Mouse (Mus musculus): Measurements from ENCODE around the gene Tnrc6c. TPM values are rescaled to one million over a fixed set of nuclear protein-coding genes. Genes with fewer than 3 reads are reported as not detected.

Gene Tnrc6c
- total RNA-seq, 2 experiments from 2014 or later, result 15.0 to 19.6 TPM

- intact Hi-C loops (cut with DNase I), result no loop called here
- no peak for DNase-seq
Observed at GRCm38 (mm10) chr11:117630868-117631565, 23.1 kb upstream of the Tnrc6c start.

- DNase-seq, result no peak
- intact Hi-C loops (cut with DNase I), result no loop called here
Observed at GRCm38 (mm10) chr11:117633310-117633709, 20.8 kb upstream of the Tnrc6c start.

DNA sequence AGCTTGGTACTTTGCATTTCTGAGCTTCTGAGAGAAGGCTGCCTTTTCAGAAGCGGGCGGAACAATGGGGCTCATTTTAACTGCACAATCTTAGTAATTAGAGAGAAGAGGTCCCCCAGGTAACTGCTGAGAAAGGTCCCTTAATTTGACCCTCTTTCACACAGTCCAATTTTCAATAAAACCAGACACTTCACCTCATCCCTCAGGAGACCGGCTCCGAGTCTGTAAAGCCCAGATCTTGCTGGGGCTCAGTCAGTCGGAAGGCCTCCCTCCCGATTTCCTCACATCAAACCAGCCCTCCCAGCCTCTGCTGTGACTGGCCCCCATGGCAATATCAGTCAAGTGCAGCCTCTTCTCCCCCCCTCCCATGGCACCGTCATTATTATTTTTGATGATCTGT is 15.7 kb upstream of the Tnrc6c start:
- intact Hi-C loops (cut with DNase I), result no loop called here
- DNase-seq, result no peak

- intact Hi-C loops (cut with DNase I), result no loop called here
- no peak for DNase-seq
Observed at GRCm38 (mm10) chr11:117638809-117639208, 15.3 kb upstream of the Tnrc6c start.

DNA sequence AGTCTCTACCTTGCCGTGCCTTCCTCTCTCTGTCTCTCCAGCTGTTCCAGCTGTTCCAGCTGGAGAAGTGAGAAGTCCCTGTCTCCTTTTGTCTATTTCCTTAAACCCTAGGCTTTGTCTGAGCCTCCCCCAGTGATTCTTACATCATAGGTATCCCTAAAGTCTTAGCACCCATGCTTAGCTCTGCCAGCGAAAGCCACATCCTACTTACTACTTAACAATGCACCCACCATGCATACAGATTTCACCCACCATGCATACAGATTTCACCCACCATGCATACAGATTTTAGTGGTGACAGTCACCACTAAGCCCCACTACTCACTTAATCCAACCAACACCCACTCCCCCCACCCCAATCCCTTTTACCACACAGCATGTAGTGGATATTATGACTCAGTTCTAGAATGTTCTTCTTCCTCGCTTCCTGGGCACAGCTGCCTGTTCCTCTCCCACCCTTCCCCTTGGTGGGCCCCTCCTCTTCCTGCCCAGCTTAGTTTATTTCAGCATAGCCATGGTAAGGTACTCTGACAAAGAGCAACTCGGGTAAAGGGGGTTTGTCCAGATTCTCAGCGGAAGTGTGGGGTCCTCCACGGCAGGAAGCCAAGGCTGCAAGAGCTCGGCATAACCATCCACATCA is 14.6 kb upstream of the Tnrc6c start:
- DNase-seq, result no peak
- intact Hi-C loops (cut with DNase I), result no loop called here

DNA sequence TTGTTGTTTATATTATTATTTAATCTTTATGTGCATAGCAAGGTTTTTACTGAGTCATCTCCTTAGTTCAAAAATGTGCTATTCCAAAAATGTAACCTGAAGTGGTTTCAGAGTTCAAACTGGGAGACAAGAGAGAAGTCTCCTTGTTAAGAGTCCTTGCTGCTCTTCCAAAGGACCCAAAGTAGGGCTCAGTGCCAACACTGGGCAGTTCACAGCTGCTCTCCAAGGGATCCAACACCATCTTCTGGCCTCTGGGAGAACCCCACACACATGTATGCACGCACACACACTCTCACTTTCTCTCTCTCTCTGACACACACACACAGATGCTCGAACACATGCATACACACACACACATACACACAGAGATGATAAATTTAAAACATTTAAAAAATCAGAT is 11.9 kb upstream of the Tnrc6c start:
- no peak for DNase-seq
- intact Hi-C loops (cut with DNase I), result no loop called here

DNA sequence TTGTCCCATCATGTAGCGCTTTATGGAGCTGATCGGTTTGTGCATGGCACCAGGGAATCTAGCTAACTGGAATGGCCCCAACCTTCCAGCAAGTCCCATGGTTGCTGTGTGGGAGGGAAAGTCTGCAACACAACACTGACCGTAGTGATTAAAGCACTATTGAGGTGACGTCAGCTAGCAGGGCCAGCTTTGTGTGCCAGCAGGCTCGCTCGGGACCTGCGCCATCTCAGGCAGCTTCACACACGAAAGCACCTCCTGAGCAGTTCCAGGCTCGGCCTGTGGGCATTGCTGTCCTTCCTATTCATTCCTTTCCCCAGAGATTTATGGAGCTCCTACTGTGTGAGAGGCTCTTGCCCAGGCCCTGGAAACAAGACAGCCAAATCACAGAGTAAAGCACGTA is 10.8 kb upstream of the Tnrc6c start:
- no peak for DNase-seq
- intact Hi-C loops (cut with DNase I), result no loop called here

- DNase-seq, result peak; percentile 43 to 71
- intact Hi-C loops (cut with DNase I), result no loop called here
Observed at GRCm38 (mm10) chr11:117646786-117647185, 7.3 kb upstream of the Tnrc6c start.

DNA sequence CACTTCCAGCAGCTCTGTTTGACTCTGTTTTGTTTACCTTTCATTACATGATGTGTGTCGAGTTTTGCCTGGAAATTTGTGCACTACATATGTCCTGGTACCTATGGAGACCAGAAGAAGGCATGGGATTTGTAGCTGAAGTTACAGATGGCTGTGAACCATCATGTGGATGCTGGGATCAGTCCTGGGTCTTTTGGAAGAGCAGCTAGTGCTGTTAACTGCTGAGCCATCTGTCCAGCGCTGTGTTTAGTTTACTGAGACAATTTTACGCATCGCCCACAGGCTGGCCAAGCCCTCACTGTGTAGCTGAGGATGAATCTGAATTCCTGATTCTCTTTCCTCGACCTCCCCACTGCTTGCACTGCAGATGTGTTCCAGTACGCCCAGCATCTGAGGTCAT is 6.1 kb upstream of the Tnrc6c start:
- intact Hi-C loops (cut with DNase I), result no loop called here
- DNase-seq, result no peak

DNA sequence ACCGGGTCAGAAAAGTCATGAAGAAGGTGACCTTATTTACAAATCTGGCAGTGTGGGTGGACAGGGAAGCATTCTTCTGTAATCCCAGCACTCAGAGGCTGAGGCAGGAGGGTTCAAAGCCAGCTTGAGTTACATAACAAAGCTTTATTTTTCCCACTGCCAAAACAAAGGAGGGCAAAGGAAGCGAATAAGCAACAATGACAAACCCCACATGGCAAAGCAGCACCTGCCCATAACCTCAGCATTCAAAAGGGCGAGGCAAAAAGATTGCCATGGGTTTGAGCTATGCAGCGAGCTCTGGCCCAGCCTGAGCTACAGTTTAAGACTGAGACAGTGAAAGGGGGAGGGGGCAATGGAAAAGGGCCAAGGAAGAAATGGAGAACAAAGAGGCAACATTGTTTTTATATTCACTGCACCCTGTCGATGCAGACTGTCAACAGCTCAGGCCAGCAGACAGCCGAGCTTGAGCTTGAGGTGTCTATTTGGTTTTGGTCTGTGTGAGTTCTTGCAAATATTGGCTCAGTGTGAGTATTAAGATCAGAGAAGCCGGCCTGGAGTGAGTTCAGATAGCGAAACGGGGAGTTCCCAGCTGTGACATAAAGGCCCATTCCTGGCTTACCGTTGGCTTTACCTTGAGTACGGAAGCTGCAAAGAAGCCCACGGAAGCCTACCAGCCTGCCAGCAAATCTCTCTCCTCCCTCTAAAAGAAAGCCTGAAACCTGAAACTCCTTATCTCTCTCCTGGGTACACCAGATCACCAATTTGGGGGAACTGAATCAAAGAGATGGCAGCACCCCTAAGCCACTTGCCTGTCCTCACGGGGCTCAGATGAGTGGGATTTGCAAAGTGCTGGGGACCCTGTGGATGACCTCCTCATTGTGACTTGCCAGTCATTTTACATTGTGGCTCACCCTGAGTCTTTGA is 3.1 kb upstream of the Tnrc6c start:
- intact Hi-C loops (cut with DNase I), result loop anchor here (5.0 kb wide), 1 partner anchor 169 kb away; the partner anchor contains the start of gene Gm11733
- no peak for DNase-seq

DNA sequence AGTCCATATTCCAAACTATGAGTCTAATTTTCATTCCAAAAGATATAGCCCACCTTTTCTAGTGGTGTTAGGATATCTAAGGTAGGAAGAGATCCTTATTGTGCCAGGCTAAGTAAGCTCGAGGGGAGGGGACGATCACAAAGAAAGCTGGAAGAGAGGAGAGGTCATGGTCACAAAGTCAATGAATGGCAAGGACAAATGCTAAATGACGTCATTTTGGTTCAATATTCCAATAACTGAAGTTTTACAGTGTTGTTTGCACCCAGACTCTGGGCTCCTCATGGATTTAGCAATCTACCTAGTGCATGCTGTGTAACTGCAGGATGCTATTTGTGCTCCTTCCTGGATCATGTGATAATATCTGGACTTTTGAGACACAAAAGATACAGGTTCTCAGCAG is 1.2 kb upstream of the Tnrc6c start:
- intact Hi-C loops (cut with DNase I), result loop anchor here (5.0 kb wide), 1 partner anchor 171 kb away; the partner anchor contains the start of gene Gm11733
- no peak for DNase-seq

- peak; percentile 98 to 99 for DNase-seq
- intact Hi-C loops (cut with DNase I), result loop anchor here (1.0 to 5.0 kb wide), 2 partner anchors 118 to 172 kb away; partner anchors contain the start of gene Gm11733
Observed at GRCm38 (mm10) chr11:117654380-117654924, 363 bp downstream of the Tnrc6c start.

- DNase-seq, result peak in 1 of 2 experiments; percentile 9
- intact Hi-C loops (cut with DNase I), result loop anchor here (1.0 to 5.0 kb wide), 3 partner anchors 119 to 263 kb away; partner anchors contain the start of gene Gm11733
Observed at GRCm38 (mm10) chr11:117654934-117655291, 824 bp downstream of the Tnrc6c start.

DNA sequence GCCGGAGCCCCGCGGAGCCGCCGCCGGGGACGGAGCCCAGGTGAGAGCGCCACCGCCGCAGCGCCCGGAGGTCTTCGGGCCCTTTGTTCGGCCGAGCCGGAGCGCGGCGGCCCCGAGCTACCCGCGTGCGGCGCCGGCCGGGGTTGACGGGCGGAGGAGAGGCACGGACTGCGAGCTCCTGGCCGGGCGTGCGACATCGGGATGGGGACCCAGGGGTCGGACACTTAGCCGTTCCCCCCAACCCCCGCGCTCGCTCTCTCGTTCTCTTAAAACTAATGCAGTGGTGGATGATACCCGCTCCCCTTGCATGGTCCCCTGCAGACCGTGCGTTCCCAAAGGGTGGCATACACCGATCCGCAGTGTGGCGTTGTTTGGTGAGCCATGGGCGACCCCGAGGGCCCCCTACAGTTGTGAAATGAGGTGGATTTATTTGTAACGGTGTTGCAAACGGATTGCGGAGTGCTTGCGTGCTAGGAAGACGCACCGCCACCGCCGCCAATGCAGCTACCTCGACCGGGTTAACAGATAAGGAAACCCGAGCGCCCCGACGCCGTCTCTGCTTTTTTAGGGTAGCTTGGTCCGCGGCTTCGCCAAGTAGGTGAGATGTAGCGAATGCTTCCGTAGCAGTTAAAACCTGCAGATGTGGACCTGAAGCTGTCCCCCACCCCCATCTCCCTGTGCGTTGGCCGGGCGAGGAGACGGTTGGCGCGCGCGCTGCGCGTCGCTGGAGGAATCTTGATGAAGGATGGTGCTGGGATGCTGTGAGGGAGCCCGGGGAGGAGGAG is 1.4 kb downstream of the Tnrc6c start:
- DNase-seq, result peak; percentile 21 to 59
- intact Hi-C loops (cut with DNase I), result loop anchor here (5.0 kb wide), 1 partner anchor 263 kb away; no protein-coding TSS in a partner anchor

- intact Hi-C loops (cut with DNase I), result loop anchor here (5.0 kb wide), 1 partner anchor 264 kb away; no protein-coding TSS in a partner anchor
- DNase-seq, result no peak
Observed at GRCm38 (mm10) chr11:117656077-117656401, 1.9 kb downstream of the Tnrc6c start.

DNA sequence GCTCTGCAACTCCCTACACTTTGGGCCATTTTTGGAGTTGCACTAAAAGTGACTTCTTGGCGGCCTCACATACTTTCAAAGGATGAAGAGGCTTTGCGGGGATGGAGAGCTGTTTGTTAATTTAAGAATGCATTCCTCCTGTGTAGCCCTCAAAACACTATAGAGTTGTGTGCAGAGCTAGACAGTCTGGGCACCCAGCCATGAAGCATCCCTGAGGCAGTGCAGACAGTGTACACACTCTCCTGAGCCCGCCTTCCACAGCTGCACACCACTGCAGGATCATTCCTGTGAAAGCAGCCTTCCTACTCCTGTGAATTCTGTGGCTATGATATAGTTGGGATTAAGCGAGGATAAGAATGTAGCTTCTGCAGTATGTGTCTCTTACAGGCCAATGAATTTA is 4.9 kb downstream of the Tnrc6c start:
- intact Hi-C loops (cut with DNase I), result loop anchor here (5.0 kb wide), 1 partner anchor 267 kb away; no protein-coding TSS in a partner anchor
- DNase-seq, result no peak

- no peak for DNase-seq
- intact Hi-C loops (cut with DNase I), result no loop called here
Observed at GRCm38 (mm10) chr11:117663036-117663809, 9.1 kb downstream of the Tnrc6c start.

GRCm38 (mm10) chr11:117663810-117664139 is 9.7 kb downstream of the Tnrc6c start:
- DNase-seq, result no peak
- intact Hi-C loops (cut with DNase I), result no loop called here

GRCm38 (mm10) chr11:117665189-117665588 is 11.1 kb downstream of the Tnrc6c start:
- DNase-seq, result no peak
- intact Hi-C loops (cut with DNase I), result no loop called here

All from gastrocnemius, postnatal 36 days (tissue).